Mouse (Mus musculus): Measurements from ENCODE around the gene Mfsd2b.
"Not testable (repeated sequence)": the region's sequence is repeated elsewhere in the genome, so short reads cannot be mapped to it uniquely, and the experiment has no call there.

The Mfsd2b gene

DNA sequence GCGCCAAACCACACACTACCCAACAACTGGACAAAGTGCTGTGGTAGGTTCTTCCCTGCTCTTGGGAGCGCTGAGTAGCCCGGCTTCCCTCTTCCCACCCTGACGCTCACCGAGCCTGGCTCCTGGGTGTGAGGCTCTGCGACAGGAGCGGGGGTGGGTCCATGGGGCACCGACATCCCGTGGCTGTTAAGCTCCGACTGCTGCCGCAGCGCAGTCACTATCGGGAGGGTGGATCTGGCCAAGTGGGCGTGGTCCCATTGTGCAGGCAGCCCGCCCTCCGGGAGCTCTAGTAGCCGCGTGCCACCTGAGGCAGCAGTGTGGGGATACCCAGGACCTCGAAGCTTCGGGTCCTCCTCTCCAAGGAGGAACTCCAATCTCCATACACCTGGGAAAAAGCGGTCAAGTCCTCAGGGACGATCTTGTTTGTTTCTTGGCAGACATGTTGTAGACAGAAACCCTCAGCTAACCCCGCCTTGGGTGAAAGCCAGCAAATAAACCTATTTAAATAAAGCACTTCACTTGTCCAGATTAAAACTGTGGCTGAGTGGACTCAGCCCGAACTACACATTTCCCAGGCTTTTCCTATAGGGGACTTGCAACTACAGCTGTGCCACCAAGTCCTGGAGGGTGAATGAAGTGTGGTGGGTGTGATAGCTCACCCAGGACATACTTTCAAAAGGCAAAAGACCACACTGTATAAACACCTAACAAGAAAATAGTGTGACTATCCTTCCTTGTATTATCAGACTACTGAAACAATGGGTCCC, at the start of gene Mfsd2b:
TSS of gene Mfsd2b (minus strand) at position 199 of the 767 bp plus-strand sequence.
- peak; percentile 80 for DNase-seq

- DNase-seq, result peak; percentile 70
Measured at GRCm38 (mm10) chr12:4917805-4918591, 43.8 kb upstream of the Mfsd2b start.

DNA sequence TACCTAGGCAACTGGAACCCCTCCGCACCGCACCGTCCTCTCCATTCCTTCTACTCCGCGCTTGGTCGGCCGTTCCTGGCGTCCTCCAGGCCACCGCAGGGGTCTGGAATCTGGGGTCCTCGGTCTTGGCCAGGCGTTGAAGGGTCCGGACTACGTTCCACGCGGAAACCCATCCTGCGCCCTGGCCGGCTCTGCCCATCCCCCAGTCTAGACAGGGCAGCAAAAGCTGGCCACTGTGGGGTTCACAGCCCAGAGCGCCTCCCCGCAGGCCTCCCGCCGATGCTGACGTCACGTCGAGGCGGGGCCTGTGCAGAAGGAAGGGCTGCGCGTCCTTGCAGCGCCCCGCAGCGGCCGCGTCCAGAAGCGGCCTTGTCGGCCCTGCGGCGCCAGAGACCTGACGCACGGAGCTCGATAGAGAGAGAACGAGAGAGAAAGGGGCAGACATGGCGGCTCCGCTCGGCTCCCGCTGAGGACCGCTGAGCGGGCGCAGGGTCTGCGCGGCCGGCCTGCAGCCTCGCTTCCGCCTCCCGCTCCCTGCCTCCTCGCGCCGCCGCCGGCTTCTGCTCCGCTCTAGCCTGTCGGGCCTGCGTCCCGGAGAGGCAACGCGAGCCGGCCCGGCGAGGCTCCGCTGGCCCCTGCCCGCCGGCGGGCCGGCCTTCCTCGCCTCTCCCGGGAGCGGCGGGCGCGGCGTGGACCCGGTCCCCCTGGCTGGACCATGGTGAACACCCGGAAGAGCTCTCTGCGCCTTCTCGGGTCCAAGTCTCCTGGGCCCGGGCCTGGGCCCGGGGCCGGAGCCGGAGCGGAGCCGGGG, 43.0 kb upstream of the Mfsd2b start, which contains the start of gene Atad2b:
TSS of gene Atad2b (plus strand) at position 360 of the 811 bp plus-strand sequence.
- peak; percentile 98 for DNase-seq

- no peak for DNase-seq
Measured at GRCm38 (mm10) chr12:4914944-4915343, 40.8 kb upstream of the Mfsd2b start.

GRCm38 (mm10) chr12:4914441-4914840, 40.3 kb upstream of the Mfsd2b start:
- no peak for DNase-seq

DNA sequence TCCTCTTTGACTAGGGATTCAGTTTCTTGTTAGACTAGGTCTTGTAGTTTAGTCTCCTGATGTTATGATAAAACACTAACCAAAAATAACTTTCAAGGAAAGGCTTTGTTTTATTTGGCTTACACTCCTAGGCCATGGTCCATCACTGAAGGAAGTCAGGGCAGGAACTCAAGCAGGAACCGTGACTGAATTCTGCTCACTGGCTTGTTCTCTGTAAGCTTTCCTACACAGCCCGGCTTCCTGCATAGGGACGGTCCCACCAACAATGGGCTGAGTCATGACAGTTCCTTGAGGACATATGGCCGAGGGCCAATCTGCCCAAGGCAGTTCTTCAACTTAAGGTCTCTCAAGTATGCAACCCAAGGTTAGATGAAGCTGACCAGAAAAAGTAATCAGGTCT, 37.6 kb upstream of the Mfsd2b start:
- no peak for DNase-seq

- not testable (repeated sequence) for DNase-seq
Measured at GRCm38 (mm10) chr12:4910496-4910895, 36.3 kb upstream of the Mfsd2b start.

- no peak for DNase-seq
Measured at GRCm38 (mm10) chr12:4908391-4908790, 34.2 kb upstream of the Mfsd2b start.

- DNase-seq, result peak; percentile 97
Measured at GRCm38 (mm10) chr12:4906951-4907906, 33.1 kb upstream of the Mfsd2b start, which contains the start of gene Ubxn2a. TSS of gene Ubxn2a (minus strand) at chr12:4907705.

- no peak for DNase-seq
Measured at GRCm38 (mm10) chr12:4906476-4906875, 32.3 kb upstream of the Mfsd2b start.

DNA sequence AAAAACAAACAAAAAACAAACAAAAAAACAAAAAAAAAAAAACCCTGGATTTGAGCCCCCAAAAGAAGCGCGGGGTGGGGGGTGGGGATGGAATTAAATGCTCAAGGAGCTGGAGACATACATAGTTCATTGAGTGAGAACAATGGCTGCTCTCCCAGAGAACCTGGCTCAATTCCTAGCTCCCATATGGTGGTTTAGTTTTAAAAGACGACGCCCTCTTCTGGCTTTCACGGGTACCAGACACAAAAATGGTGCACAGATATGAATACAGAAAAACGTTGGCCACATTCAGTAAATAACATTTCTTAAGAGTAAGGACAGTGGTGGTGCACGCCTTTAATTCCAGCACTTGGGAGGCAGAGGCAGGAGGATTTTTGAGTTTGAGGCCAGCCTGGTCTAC, 31.8 kb upstream of the Mfsd2b start:
- no peak for DNase-seq

DNA sequence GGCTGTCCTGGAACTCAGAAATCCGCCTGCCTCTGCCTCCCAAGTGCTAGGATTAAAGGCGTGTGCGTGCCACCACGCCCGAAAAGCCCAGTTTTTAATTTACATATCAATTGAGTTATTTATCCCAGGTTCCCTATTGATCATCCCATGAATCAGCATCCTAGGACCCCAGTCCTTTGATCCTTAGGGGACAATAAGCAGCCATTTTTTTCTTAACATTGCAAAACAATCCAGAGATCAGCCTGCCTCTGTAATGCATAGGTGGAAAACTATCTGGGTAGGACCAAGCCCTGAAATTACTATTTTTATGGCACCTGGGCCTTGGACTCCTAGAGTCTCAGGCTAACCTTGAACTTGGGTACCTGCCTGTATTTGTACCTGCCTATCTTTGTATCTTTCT, 23.9 kb upstream of the Mfsd2b start:
- no peak for DNase-seq

GRCm38 (mm10) chr12:4889891-4890290, 15.7 kb upstream of the Mfsd2b start:
- DNase-seq, result no peak

- DNase-seq, result no peak
Measured at GRCm38 (mm10) chr12:4889251-4889650, 15.1 kb upstream of the Mfsd2b start.

- no peak for DNase-seq
Measured at GRCm38 (mm10) chr12:4888739-4889138, 14.6 kb upstream of the Mfsd2b start.

- DNase-seq, result not testable (repeated sequence)
Measured at GRCm38 (mm10) chr12:4886581-4886980, 12.4 kb upstream of the Mfsd2b start.

GRCm38 (mm10) chr12:4885062-4885461, 10.9 kb upstream of the Mfsd2b start:
- no peak for DNase-seq

- no peak for DNase-seq
Measured at GRCm38 (mm10) chr12:4882086-4882485, 7.9 kb upstream of the Mfsd2b start.

GRCm38 (mm10) chr12:4879048-4879447, 4.9 kb upstream of the Mfsd2b start:
- peak; percentile 27 for DNase-seq

DNA sequence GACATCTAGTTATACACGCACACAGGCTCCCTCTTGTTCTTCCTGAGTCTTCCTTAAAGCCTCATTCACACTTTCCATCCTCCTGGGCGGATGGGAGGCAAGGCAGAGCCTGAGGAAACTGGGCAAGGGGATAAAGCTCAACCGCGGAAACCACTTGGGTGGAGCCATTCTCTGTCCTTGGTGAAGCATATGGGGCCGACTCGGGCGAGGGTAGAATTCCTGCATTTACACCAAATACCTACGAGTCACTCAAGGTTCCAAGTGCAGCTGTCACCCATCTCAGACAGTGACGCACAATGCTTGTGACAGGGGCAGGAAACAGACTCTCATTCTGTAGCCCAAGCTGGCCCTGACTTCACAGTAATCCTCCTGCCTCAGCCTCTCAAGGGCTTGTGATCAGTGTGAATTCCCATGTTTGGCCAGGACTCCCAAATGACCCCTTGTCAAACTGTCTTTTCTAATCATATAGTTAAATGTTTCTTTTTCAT, 4.2 kb upstream of the Mfsd2b start:
- no peak for DNase-seq

DNA sequence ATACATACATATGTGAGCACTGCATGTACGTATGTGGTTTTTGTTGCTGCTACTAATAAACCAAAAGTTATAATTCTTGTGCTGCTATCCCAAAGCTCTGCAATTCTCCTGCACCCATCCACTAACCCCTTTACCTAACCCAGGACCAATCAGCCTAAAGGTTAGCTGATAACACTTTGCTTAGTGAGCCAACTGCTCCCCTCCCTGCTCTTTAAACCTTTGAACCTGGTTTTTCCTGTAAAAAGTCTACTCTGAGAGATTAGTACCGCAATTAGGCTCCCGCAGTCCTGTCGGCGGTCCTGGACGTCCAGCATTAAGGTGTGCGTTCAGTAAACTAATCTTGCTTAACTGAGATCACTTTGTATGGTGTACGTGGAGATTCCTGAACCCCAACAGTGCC, 1.5 kb upstream of the Mfsd2b start:
- DNase-seq, result no peak

DNA sequence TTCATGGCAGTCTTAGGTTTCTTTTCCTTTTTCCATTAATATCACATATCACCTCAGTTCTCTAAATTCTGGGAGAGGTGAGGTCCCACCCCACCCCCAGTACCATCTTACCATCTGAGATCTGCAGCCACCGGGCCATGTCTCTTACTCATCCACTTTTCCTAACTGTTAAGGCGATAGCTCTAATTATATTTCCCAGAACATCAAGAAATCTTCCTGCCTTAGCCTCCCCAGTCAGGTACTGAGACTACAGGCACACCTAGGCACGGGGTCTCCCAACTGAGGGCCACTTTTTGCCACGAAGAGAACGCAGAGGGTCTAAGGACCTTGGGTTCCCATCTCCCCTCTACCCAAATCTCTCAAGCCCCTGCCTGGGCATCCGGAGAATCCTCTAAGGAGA, 628 bp downstream of the Mfsd2b start:
- no peak for DNase-seq

Data from thymus, postnatal 14 days (tissue).